Mouse (Mus musculus): ENCODE data around the gene Frmd4a. TPM values are rescaled to one million over a fixed set of nuclear protein-coding genes. Genes with fewer than 3 reads are reported as not detected.

Gene Frmd4a
- polyA plus RNA-seq, 1 experiment from 2014 or later = 39.5 TPM

DNA sequence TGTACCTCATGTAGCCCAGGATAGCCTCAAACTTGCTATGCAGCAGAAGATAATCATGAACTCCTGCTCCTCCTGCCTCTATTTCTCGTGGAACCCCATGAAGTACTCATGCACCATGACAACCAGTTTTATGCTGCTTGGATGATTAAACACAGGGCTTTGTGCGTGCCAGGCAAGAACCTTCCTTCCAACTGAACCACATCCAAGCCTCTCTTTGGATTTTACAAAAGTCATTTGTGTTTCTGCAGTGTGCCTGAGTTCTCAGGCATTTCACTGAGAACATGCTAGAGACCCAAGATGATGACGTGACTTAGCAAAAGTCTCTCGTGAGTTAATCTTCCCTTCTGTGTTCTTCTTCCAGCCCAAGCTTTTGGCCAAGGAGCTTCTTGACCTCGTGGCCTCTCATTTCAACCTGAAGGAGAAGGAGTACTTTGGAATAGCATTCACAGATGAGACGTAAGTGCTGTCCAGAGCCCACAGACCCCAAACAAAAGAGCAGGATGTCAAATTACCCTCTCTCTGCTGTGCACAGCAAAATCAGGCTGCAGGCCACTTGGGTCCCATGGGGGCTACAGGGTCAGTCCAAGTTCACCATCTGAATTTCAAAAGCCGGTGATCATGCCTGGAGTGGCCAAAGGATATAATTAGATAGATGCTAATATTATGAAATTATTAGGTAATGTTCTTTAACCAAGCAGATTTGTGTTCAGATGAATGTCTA is 455.4 kb downstream of the Frmd4a start:
- H3K9ac ChIP-seq = no peak overlapping the region
- H3K27me3 ChIP-seq = no peaks in the 10 kb centered on the region
- no peak overlapping the region for H3K4me2 ChIP-seq
- H3K36me3 ChIP-seq (ENCODE audit: poor library complexity, severe bottlenecking) = peaks cover 27% of the 10 kb centered on the region
- no peak overlapping the region for H3K27ac ChIP-seq
- no peak overlapping the region for H3K4me3 ChIP-seq
- WGBS = 80% methylated on average over 7 of the region's 7 CpGs
- H3K4me1 ChIP-seq = 0 out of 2 replicates have a peak, but pooled peaks cover 7% of the 10 kb centered on the region
- no peak for ATAC-seq
- H3K9me3 ChIP-seq (replicated peaks) = peaks cover 14% of the 10 kb centered on the region

DNA sequence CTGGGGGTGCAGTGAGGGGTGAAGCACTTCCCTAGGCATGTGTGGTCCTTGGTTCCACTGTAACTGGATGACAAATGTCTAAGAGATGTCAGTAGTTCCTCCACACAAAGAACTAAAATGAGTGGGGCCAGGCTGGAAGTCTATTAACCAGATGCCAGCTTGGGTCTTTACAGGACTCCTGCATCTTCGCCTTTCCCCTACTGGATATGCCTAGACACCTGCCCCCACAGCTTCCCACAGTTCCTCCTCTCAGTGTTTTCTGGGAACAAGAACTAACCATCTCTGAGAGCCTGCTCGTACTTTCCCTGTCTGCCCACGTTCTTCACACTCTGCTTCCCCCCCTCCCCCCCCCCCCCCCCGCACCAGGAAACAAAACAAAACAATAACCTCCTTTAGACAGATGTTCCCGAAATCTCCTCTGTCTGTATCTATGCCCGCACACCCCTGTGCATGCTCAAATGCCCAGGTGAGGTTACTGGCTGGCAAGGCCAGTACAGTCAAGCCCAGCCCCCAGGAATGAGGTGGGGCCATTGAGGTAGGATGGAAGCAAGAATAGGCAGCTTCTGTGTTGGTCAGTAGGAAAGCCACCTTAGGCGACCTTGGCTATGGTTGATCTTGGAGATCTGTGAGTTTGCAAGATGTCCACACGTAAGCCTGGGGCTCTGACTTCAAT is 456.5 kb downstream of the Frmd4a start:
- Histone ChIP-seq H3K9me3 (replicated peaks) (peaks cover 5% of the 10 kb centered on the region; the same call in 1 of the 2 replicates), H3K27me3 (no peaks in the 10 kb centered on the region), H3K4me2 (no peak overlapping the region), H3K36me3 (ENCODE audit: poor library complexity, severe bottlenecking) (peaks cover 21% of the 10 kb centered on the region), H3K9ac (no peak overlapping the region), H3K27ac (peak overlapping the region; percentile 38; the same call in 1 of the 2 replicates), H3K4me1 (0 out of 2 replicates have a peak, but pooled peaks cover 7% of the 10 kb centered on the region), H3K4me3 (no peak overlapping the region)
- 77% methylated on average over 7 of the region's 8 CpGs for WGBS
- ATAC-seq = no peak

DNA sequence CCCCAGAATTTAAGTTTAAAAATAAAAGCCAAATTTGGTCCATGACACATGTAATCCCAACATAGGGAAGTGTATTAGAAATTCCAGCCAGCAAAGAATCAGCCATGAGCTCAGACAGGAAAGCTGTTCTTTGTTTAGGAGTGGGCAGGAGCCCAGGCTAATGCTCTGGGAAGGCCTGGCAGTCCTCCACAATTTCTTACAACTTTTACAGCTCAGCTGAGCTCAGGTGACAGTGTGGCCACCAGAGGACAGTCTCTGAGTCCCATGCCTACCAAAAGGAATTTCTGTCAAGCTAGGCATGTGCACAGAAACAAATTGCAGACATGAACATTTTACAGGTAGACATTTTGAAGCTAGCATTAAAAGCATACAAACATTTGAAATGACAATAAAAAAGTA is 457.0 kb downstream of the Frmd4a start:
- Histone ChIP-seq H3K4me2 (no peak overlapping the region), H3K4me1 (0 out of 2 replicates have a peak, but pooled peaks cover 7% of the 10 kb centered on the region), H3K9ac (no peak overlapping the region), H3K27me3 (no peaks in the 10 kb centered on the region), H3K4me3 (no peak overlapping the region), H3K36me3 (ENCODE audit: poor library complexity, severe bottlenecking) (peaks cover 20% of the 10 kb centered on the region), H3K9me3 (replicated peaks) (no peaks in the 10 kb centered on the region), H3K27ac (0 out of 2 replicates have a peak overlapping the region, but pooled peaks have one; percentile 38)
- no peak for ATAC-seq

DNA sequence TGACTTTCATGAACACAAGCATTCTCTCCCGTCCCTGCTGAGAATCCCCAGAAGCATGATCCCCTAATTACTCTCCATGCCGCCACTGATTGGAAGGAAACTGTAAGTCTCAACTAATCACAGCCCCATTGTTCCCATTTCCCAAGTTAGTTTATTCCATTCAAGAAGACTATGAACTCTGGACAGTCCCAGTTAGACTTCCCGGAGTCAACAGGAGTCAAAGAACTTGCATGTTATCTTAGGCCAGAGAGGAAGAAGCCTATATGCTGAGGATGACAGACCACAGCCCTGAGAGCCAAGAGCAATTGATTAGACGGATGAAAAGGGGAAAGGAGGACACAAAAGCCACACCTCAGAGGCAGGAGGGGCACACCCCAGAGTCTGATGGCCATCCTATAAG is 458.5 kb downstream of the Frmd4a start:
- Histone ChIP-seq H3K4me1 (0 out of 2 replicates have a peak, but pooled peaks cover 7% of the 10 kb centered on the region), H3K4me2 (no peak overlapping the region), H3K27ac (no peak overlapping the region), H3K4me3 (no peak overlapping the region), H3K36me3 (ENCODE audit: poor library complexity, severe bottlenecking) (peaks cover 20% of the 10 kb centered on the region), H3K9ac (no peak overlapping the region), H3K9me3 (replicated peaks) (no peaks in the 10 kb centered on the region), H3K27me3 (no peaks in the 10 kb centered on the region)
- no peak for ATAC-seq
- WGBS = 59% methylated on average over 4 of the region's 4 CpGs

DNA sequence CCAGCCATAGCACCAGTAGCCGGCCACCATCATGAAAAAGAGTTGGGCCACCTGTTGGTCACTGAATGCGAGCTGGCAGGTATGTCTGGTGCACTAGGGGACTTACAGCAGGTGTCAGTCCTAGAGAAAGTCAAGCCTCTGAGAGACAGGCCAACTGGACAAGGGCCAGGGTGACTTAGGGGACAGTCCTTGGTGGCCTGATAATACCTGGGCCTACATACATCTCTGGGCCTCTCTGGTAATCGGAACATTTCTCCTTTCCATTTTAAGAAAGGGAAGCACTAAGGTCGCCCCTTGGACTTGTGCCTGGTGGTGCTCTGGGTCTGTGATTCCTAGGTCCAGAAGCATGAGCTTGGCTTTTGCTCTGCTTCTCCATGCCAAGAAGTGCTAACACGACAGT is 459.1 kb downstream of the Frmd4a start:
- H3K9me3 ChIP-seq (replicated peaks) = no peaks in the 10 kb centered on the region
- peaks cover 22% of the 10 kb centered on the region for H3K36me3 ChIP-seq (ENCODE audit: poor library complexity, severe bottlenecking)
- WGBS = 97% methylated on average over 5 of the region's 5 CpGs
- H3K4me2 ChIP-seq = no peak overlapping the region
- 0 out of 2 replicates have a peak, but pooled peaks cover 7% of the 10 kb centered on the region for H3K4me1 ChIP-seq
- no peak overlapping the region for H3K27ac ChIP-seq
- no peak overlapping the region for H3K9ac ChIP-seq
- ATAC-seq = no peak
- H3K4me3 ChIP-seq = no peak overlapping the region
- H3K27me3 ChIP-seq = no peaks in the 10 kb centered on the region

DNA sequence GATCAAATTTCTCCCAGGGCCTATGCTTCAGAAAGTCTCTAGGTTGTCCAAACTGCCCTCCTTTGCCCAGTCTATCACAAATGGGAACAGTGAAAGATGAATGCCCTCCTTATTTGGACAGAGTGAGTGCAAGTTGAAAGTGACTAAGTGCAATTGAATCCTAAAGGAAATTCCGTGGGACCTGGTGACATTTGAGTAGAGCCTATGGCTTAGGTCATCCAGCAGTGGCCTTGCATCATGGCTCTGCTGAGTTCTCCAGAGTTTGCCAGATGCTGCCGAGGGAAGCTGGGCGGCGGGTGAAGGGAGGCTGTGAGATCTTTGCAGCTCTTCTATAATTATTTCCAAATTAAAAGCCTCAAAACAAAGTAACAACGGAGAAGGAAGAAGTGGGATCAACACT is 459.8 kb downstream of the Frmd4a start:
- H3K4me1 ChIP-seq = 0 out of 2 replicates have a peak, but pooled peaks cover 7% of the 10 kb centered on the region
- WGBS = 80% methylated on average over 5 of the region's 5 CpGs
- H3K9ac ChIP-seq = no peak overlapping the region
- H3K4me3 ChIP-seq = no peak overlapping the region
- ATAC-seq = no peak
- H3K27ac ChIP-seq = no peak overlapping the region
- no peaks in the 10 kb centered on the region for H3K9me3 ChIP-seq (replicated peaks)
- peaks cover 22% of the 10 kb centered on the region for H3K36me3 ChIP-seq (ENCODE audit: poor library complexity, severe bottlenecking)
- H3K4me2 ChIP-seq = no peak overlapping the region
- H3K27me3 ChIP-seq = no peaks in the 10 kb centered on the region

DNA sequence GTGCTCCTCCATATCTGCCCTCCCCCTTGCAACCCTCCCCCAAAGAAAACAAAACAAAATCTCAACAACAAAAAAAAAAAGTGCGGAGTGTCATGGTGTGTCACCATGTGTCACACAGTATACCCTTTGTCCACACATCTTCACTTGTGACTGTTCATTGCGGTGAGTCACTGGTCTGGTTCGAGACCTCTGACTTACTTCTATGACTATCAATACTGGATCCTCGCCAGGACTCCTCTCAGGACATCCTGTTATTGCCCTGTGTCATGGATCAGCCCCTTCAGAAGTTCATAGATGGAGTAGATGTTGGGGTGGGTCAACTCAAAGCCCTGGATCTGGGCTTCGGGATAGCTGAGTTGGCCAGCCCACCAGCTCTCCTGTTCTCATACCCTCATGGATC is 462.7 kb downstream of the Frmd4a start:
- Histone ChIP-seq H3K9ac (no peak overlapping the region), H3K9me3 (replicated peaks) (no peaks in the 10 kb centered on the region), H3K27me3 (no peaks in the 10 kb centered on the region), H3K4me3 (no peak overlapping the region), H3K36me3 (ENCODE audit: poor library complexity, severe bottlenecking) (peaks cover 36% of the 10 kb centered on the region), H3K4me2 (no peak overlapping the region), H3K4me1 (0 out of 2 replicates have a peak, but pooled peaks cover 3% of the 10 kb centered on the region), H3K27ac (no peak overlapping the region)
- 90% methylated on average over 5 of the region's 5 CpGs for WGBS
- no peak for ATAC-seq

DNA sequence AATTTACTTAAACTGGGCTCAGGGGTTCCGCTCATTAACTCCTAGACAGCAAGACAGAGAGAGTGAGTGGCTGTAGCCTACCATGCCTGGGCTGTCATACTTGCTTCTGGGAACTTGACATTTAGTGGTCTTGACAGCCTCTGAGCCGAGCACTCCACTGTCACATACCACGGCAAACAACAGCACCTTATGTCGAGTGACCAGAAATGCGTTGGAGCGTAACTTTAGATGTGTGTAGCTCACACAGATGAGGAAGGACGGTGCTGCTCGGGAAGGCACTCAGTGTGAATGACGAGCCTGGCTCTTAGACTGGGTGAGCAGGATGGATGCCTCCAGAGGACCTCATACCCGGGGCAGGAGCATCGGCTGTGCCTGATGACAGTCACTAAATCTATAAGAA is 463.6 kb downstream of the Frmd4a start:
- WGBS = 84% methylated on average over 11 of the region's 11 CpGs
- peaks cover 27% of the 10 kb centered on the region for H3K36me3 ChIP-seq (ENCODE audit: poor library complexity, severe bottlenecking)
- no peak overlapping the region for H3K9ac ChIP-seq
- no peaks in the 10 kb centered on the region for H3K9me3 ChIP-seq (replicated peaks)
- no peak overlapping the region for H3K4me2 ChIP-seq
- H3K4me1 ChIP-seq = 0 out of 2 replicates have a peak, but pooled peaks cover 3% of the 10 kb centered on the region
- H3K27me3 ChIP-seq = no peaks in the 10 kb centered on the region
- no peak for ATAC-seq
- H3K4me3 ChIP-seq = no peak overlapping the region
- H3K27ac ChIP-seq = no peak overlapping the region

DNA sequence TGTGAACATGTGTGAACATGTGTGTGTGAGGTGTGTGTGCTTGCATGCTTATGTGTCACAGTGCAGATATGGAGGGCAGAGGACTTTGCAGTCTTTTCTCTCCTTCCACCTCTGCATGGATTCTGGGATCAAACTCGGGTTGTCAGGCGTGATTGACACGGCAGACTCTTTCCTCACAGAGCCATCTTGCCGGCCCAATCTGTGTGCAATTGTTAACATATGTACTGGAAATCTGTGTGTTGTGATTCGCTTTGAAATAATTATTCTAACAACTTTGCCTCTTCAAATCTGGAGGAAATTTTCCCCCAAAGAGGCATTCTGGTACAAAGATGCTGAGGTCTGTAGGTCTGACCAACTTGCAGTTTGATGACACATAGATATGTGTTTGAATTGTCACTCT is 468.7 kb downstream of the Frmd4a start:
- Histone ChIP-seq H3K27me3 (no peaks in the 10 kb centered on the region), H3K9ac (no peak overlapping the region), H3K36me3 (ENCODE audit: poor library complexity, severe bottlenecking) (0 out of 2 replicates have a peak, but pooled peaks cover 24% of the 10 kb centered on the region), H3K9me3 (replicated peaks) (no peaks in the 10 kb centered on the region), H3K4me2 (no peak overlapping the region), H3K4me1 (peaks cover 27% of the 10 kb centered on the region), H3K4me3 (no peak overlapping the region), H3K27ac (peak overlapping the region; percentile 51)
- ATAC-seq = peak; percentile 45; the same call in 1 of the 2 replicates
- 81% methylated on average over 5 of the region's 5 CpGs for WGBS

DNA sequence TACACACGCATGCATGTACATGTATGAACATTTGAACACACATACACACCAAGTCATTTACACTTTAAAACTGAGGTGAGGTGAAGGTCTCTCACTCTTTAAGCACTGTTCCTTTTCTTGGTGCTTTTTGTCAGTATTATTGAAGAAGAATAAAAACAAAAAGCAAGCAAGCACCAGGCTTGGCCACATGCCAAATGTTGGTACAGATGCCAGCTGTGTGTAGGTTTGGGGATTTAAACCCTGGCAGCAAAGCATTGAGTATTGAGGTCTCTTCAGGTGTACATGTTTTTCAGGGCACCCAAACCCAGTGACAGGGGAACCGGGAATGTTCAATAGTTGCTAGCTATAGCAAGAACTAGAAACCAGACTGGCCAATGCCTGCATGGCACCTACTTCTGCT is 469.8 kb downstream of the Frmd4a start:
- H3K4me2 ChIP-seq = no peak overlapping the region
- no peak overlapping the region for H3K9ac ChIP-seq
- H3K4me3 ChIP-seq = no peak overlapping the region
- H3K4me1 ChIP-seq = peaks cover 38% of the 10 kb centered on the region
- 0 out of 2 replicates have a peak, but pooled peaks cover 22% of the 10 kb centered on the region for H3K36me3 ChIP-seq (ENCODE audit: poor library complexity, severe bottlenecking)
- no peaks in the 10 kb centered on the region for H3K9me3 ChIP-seq (replicated peaks)
- no peak for ATAC-seq
- WGBS = 83% methylated on average over 2 of the region's 2 CpGs
- peak overlapping the region; percentile 52; the same call in 1 of the 2 replicates for H3K27ac ChIP-seq
- H3K27me3 ChIP-seq = no peaks in the 10 kb centered on the region

DNA sequence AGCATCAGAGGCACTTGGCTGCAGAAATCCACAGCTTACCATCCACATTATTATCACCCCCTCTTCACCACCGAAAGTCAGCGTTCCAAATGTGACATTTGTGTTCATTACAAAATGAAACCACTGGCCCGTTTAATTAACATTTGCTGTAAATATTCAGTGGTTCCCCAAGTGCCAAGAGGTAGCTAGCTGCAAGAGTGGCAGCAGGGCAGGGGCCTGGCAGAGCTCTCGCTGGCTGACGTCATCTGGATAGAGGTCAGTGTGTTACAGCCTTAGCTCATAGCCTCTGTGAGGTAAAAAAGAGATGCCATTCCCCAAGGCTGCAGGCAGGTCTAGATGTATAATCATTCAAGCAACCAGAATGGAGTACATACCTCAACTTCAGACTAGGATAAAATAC is 473.3 kb downstream of the Frmd4a start:
- H3K4me3 ChIP-seq = no peak overlapping the region
- H3K4me2 ChIP-seq = no peak overlapping the region
- no peaks in the 10 kb centered on the region for H3K27me3 ChIP-seq
- WGBS = 54% methylated on average over 5 of the region's 5 CpGs
- no peaks in the 10 kb centered on the region for H3K9me3 ChIP-seq (replicated peaks)
- H3K4me1 ChIP-seq = peaks cover 48% of the 10 kb centered on the region
- no peak overlapping the region for H3K9ac ChIP-seq
- ATAC-seq = peak; percentile 42; the same call in 1 of the 2 replicates
- H3K36me3 ChIP-seq (ENCODE audit: poor library complexity, severe bottlenecking) = 0 out of 2 replicates have a peak, but pooled peaks cover 5% of the 10 kb centered on the region
- H3K27ac ChIP-seq = peak overlapping the region; percentile 26; the same call in 1 of the 2 replicates

All from forebrain, embryonic 13.5 days (tissue).